Mouse (Mus musculus): ENCODE data around the gene Adck2. TPM values are rescaled to one million over a fixed set of nuclear protein-coding genes. Genes with fewer than 3 reads are reported as not detected.
A peak's percentile ranks its signal among the peaks of the same experiment; 100 is the strongest.

Adck2 gene
- 16.5 and 23.3 TPM in 2 replicates for polyA plus RNA-seq (2012; rRNA removed)

- DNase-seq (ENCODE audit: low read depth) = peak; percentile 95
Measured at GRCm38 (mm10) chr6:39573791-39574554, at the start of gene Adck2. Gene Adck2 (plus strand): TSS chr6:39573873.

GRCm38 (mm10) chr6:39526797-39527196 is 46.9 kb upstream of the Adck2 start:
- no peak for DNase-seq (ENCODE audit: low read depth)
- no peak for TF ChIP-seq POLR2A (IDR thresholded peaks at IDR 0.05; ENCODE audit: borderline replicate concordance, extremely low read depth, insufficient read depth, insufficient read length, poor library complexity, severe bottlenecking)
- no peak for TF ChIP-seq CTCF (IDR thresholded peaks at IDR 0.05; ENCODE audit: borderline replicate concordance, extremely low read depth, insufficient read depth, insufficient read length)

More at GRCm38 (mm10) chr6:39573791-39574554, at the start of gene Adck2:
- TF ChIP-seq POLR2A (IDR thresholded peaks at IDR 0.05; ENCODE audit: borderline replicate concordance, extremely low read depth, insufficient read depth, insufficient read length, poor library complexity, severe bottlenecking) (peak; percentile 80), CTCF (IDR thresholded peaks at IDR 0.05; ENCODE audit: borderline replicate concordance, extremely low read depth, insufficient read depth, insufficient read length) (peak; percentile 48; the same call in 1 of the 2 replicates)

GRCm38 (mm10) chr6:39527337-39527784 is 46.3 kb upstream of the Adck2 start:
- no peak for DNase-seq (ENCODE audit: low read depth)
- no peak for TF ChIP-seq CTCF (IDR thresholded peaks at IDR 0.05; ENCODE audit: borderline replicate concordance, extremely low read depth, insufficient read depth, insufficient read length)
- TF ChIP-seq POLR2A (IDR thresholded peaks at IDR 0.05; ENCODE audit: borderline replicate concordance, extremely low read depth, insufficient read depth, insufficient read length, poor library complexity, severe bottlenecking) = no peak

GRCm38 (mm10) chr6:39527811-39528210 is 45.9 kb upstream of the Adck2 start:
- TF ChIP-seq POLR2A (IDR thresholded peaks at IDR 0.05; ENCODE audit: borderline replicate concordance, extremely low read depth, insufficient read depth, insufficient read length, poor library complexity, severe bottlenecking) (no peak), CTCF (IDR thresholded peaks at IDR 0.05; ENCODE audit: borderline replicate concordance, extremely low read depth, insufficient read depth, insufficient read length) (no peak)
- peak; percentile 76 for DNase-seq (ENCODE audit: low read depth)

- no peak for TF ChIP-seq POLR2A (IDR thresholded peaks at IDR 0.05; ENCODE audit: borderline replicate concordance, extremely low read depth, insufficient read depth, insufficient read length, poor library complexity, severe bottlenecking)
- no peak for TF ChIP-seq CTCF (IDR thresholded peaks at IDR 0.05; ENCODE audit: borderline replicate concordance, extremely low read depth, insufficient read depth, insufficient read length)
- DNase-seq (ENCODE audit: low read depth) = peak; percentile 85
Measured at GRCm38 (mm10) chr6:39528671-39529535, 44.8 kb upstream of the Adck2 start.

GRCm38 (mm10) chr6:39534944-39535343 is 38.7 kb upstream of the Adck2 start:
- DNase-seq (ENCODE audit: low read depth) = no peak
- TF ChIP-seq POLR2A (IDR thresholded peaks at IDR 0.05; ENCODE audit: borderline replicate concordance, extremely low read depth, insufficient read depth, insufficient read length, poor library complexity, severe bottlenecking) (no peak), CTCF (IDR thresholded peaks at IDR 0.05; ENCODE audit: borderline replicate concordance, extremely low read depth, insufficient read depth, insufficient read length) (no peak)

GRCm38 (mm10) chr6:39536621-39537020 is 37.1 kb upstream of the Adck2 start:
- no peak for DNase-seq (ENCODE audit: low read depth)
- TF ChIP-seq POLR2A (IDR thresholded peaks at IDR 0.05; ENCODE audit: borderline replicate concordance, extremely low read depth, insufficient read depth, insufficient read length, poor library complexity, severe bottlenecking) (no peak), CTCF (IDR thresholded peaks at IDR 0.05; ENCODE audit: borderline replicate concordance, extremely low read depth, insufficient read depth, insufficient read length) (no peak)

- no peak for DNase-seq (ENCODE audit: low read depth)
- TF ChIP-seq POLR2A (IDR thresholded peaks at IDR 0.05; ENCODE audit: borderline replicate concordance, extremely low read depth, insufficient read depth, insufficient read length, poor library complexity, severe bottlenecking) (no peak), CTCF (IDR thresholded peaks at IDR 0.05; ENCODE audit: borderline replicate concordance, extremely low read depth, insufficient read depth, insufficient read length) (no peak)
Measured at GRCm38 (mm10) chr6:39537276-39537675, 36.4 kb upstream of the Adck2 start.

GRCm38 (mm10) chr6:39538227-39538626 is 35.4 kb upstream of the Adck2 start:
- TF ChIP-seq POLR2A (IDR thresholded peaks at IDR 0.05; ENCODE audit: borderline replicate concordance, extremely low read depth, insufficient read depth, insufficient read length, poor library complexity, severe bottlenecking) = no peak
- no peak for TF ChIP-seq CTCF (IDR thresholded peaks at IDR 0.05; ENCODE audit: borderline replicate concordance, extremely low read depth, insufficient read depth, insufficient read length)
- DNase-seq (ENCODE audit: low read depth) = no peak

GRCm38 (mm10) chr6:39539679-39540155 is 34.0 kb upstream of the Adck2 start:
- DNase-seq (ENCODE audit: low read depth) = no peak
- TF ChIP-seq POLR2A (IDR thresholded peaks at IDR 0.05; ENCODE audit: borderline replicate concordance, extremely low read depth, insufficient read depth, insufficient read length, poor library complexity, severe bottlenecking) (no peak), CTCF (IDR thresholded peaks at IDR 0.05; ENCODE audit: borderline replicate concordance, extremely low read depth, insufficient read depth, insufficient read length) (no peak)

- DNase-seq (ENCODE audit: low read depth) = no peak
Measured at GRCm38 (mm10) chr6:39540563-39540962, 33.1 kb upstream of the Adck2 start.

More at GRCm38 (mm10) chr6:39540563-39540962, 33.1 kb upstream of the Adck2 start:
- TF ChIP-seq CTCF (IDR thresholded peaks at IDR 0.05; ENCODE audit: borderline replicate concordance, extremely low read depth, insufficient read depth, insufficient read length) (no peak), POLR2A (IDR thresholded peaks at IDR 0.05; ENCODE audit: borderline replicate concordance, extremely low read depth, insufficient read depth, insufficient read length, poor library complexity, severe bottlenecking) (no peak)

All from brain, embryonic 14.5 days (tissue).